Mouse (Mus musculus) intestine, embryonic 15.5 days (tissue): ENCODE measurements around the gene Gopc. TPM values are rescaled to one million over a fixed set of nuclear protein-coding genes. Genes with fewer than 3 reads are reported as not detected.

ENCODE experiments used
- ATAC-seq: fragments of 200-750 bp; cut with Nextera tagmentation; 2 replicates; pipeline ENCODE4 v1.8.0; 2017; ENCODE audit warnings: moderate TSS enrichment, moderate library complexity
- H3K27ac ChIP-seq: fragments of 300-500 bp; sonication (generic); 2 replicates; pipeline ENCODE4 v1.5.1; 2015; ENCODE audit warnings: mild to moderate bottlenecking, inconsistent platforms
- H3K27me3 ChIP-seq: fragments of 300-500 bp; sonication (generic); replicated peaks from 2 replicates; pipeline ENCODE4 v1.6.1; 2015; ENCODE audit warnings: inconsistent platforms
- H3K36me3 ChIP-seq: fragments of 300-500 bp; sonication (generic); 2 replicates; pipeline ENCODE4 v1.6.1; 2015; ENCODE audit warnings: inconsistent platforms
- H3K4me1 ChIP-seq: fragments of 300-500 bp; sonication (generic); replicated peaks from 2 replicates; pipeline ENCODE4 v1.6.1; 2015; ENCODE audit warnings: inconsistent platforms
- H3K4me2 ChIP-seq: fragments of 300-500 bp; sonication (generic); replicated peaks from 2 replicates; pipeline ENCODE4 v1.6.1; 2015; ENCODE audit warnings: mild to moderate bottlenecking, inconsistent platforms
- H3K4me3 ChIP-seq: fragments of 300-500 bp; sonication (generic); replicated peaks from 2 replicates; pipeline ENCODE4 v1.5.1; 2015; ENCODE audit warnings: inconsistent platforms
- H3K9ac ChIP-seq: fragments of 300-500 bp; sonication (generic); 2 replicates; pipeline ENCODE4 v1.6.1; 2015; ENCODE audit warnings: inconsistent platforms
- H3K9me3 ChIP-seq: fragments of 300-500 bp; sonication (generic); 2 replicates; pipeline ENCODE4 v1.6.1; 2016; ENCODE audit warnings: inconsistent platforms
- WGBS: fragments of 180-500 bp; shearing (Covaris S2); methylation state at CpG from one replicate; pipeline ENCODE4 v1.1.7; 2015; 5-methylcytosine and 5-hydroxymethylcytosine counted together
- polyA plus RNA-seq: library from polyadenylated mRNA; unstranded; fragments of >200 nt; fragmentation: Nextera tagmentation; extraction: Ambion mirVana; gene quantifications from 2 replicates; pipeline ENCODE4 v1.2.1, GENCODE M21; 2015

Gene Gopc
- 17.1 and 19.4 TPM in 2 replicates for polyA plus RNA-seq

DNA sequence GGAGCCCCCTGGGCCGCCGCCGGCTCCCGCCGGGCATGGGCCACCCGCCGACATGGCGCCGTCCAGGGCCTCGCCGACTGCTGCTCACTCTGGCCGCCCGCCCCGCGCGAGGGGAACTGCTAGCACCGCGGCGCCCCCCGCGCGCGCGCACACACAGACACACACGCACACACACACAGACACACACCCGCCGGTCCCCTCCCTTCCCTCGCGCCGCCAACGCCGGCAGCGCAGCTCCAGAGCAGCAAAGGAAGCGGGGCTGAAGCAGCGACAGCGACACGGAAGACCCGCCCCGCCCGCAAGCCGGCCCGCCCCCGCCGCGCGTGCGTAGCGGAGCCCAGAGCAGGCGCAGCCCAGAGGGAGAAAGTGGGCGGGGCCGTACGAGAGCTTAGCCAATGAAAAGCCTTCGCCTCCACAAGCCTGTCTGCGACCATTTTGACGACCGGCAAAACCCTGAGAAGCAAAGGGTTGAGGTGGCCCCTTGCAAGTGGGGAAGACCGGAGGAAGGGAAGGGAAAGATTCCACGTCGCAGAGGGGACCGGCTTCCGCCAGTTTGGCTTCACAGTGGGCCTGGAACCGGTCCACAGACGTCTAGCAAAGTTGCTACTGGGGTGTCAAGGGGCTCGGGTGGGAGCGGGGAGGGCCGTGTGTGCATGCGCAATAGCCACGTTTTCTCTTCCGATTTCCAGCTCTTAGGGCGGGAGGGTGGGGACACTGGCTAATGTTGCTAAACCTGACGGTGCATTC lies at the start of gene Gopc:
TSS of gene Gopc (minus strand) at position 280 of the 747 bp plus-strand sequence.
- no peaks in the 10 kb centered on the region for H3K4me1 ChIP-seq
- peak within 1 kb of the TSS; percentile 92 for H3K4me3 ChIP-seq
- under 1% methylated on average over 69 of the region's 71 CpGs for WGBS
- no peaks in the 10 kb centered on the region for H3K27me3 ChIP-seq
- peak within 1 kb of the TSS; percentile 74 for H3K4me2 ChIP-seq
- peak within 1 kb of the TSS; percentile 94 for H3K9ac ChIP-seq
- H3K27ac ChIP-seq = peak within 1 kb of the TSS; percentile 97
- ATAC-seq = peak; percentile 99
- H3K9me3 ChIP-seq = no peaks in the 10 kb centered on the region
- H3K36me3 ChIP-seq = no peaks in the 10 kb centered on the region

- Histone ChIP-seq H3K27ac (no peak overlapping the region), H3K9ac (no peak overlapping the region), H3K36me3 (peaks cover 15% of the 10 kb centered on the region), H3K4me3 (no peak overlapping the region), H3K4me1 (peaks cover 8% of the 10 kb centered on the region; the same call in 1 of the 2 replicates), H3K9me3 (no peaks in the 10 kb centered on the region), H3K4me2 (no peak overlapping the region), H3K27me3 (no peaks in the 10 kb centered on the region)
- 91% methylated on average over 1 of the region's 1 CpGs for WGBS
- no peak for ATAC-seq
Measured at GRCm38 (mm10) chr10:52430953-52431352, 49.0 kb upstream of the Gopc start.

- H3K4me1 ChIP-seq = peaks cover 9% of the 10 kb centered on the region; the same call in 1 of the 2 replicates
- no peak overlapping the region for H3K27ac ChIP-seq
- H3K9me3 ChIP-seq = no peaks in the 10 kb centered on the region
- no peak overlapping the region for H3K4me2 ChIP-seq
- H3K27me3 ChIP-seq = no peaks in the 10 kb centered on the region
- H3K4me3 ChIP-seq = no peak overlapping the region
- 49% methylated on average over 2 of the region's 2 CpGs for WGBS
- no peak overlapping the region for H3K9ac ChIP-seq
- ATAC-seq = peak; percentile 65
- H3K36me3 ChIP-seq = peaks cover 8% of the 10 kb centered on the region; the same call in 1 of the 2 replicates
Measured at GRCm38 (mm10) chr10:52427634-52428415, 45.9 kb upstream of the Gopc start.

DNA sequence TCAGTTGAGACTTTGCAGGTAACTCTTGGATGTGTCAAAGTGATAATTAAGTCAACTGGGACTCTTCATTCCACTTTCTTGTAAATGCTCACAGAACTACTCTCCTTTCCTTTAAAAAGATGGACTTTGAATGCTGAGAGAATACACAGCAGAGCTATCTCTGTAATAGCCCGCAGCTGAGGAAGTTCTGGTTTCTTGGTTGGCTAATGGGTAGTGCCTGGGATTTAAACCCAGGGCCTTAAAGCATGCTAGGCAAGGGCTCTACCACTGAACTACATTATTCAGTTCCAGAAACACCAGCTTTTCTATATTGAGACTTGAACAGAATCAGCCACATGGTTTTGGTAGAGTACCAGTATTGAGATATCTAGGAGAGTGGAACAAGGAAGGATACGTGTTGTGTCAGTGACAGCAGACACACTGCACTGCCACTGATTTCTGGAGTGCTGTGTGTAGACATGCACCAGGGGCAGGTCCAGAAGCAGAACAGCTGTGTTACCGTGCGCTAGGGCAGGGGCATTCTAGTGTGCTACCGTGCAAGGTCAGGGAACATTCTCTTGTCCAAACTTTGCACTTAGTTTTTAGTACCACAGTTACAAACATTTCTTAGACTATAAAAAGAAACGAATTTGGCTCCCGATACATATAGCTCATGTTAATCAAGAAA lies 44.5 kb upstream of the Gopc start:
- Histone ChIP-seq H3K9ac (no peak overlapping the region), H3K4me1 (peaks cover 9% of the 10 kb centered on the region; the same call in 1 of the 2 replicates), H3K4me3 (no peak overlapping the region), H3K4me2 (no peak overlapping the region), H3K27ac (no peak overlapping the region), H3K27me3 (no peaks in the 10 kb centered on the region), H3K9me3 (no peaks in the 10 kb centered on the region), H3K36me3 (peaks cover 8% of the 10 kb centered on the region; the same call in 1 of the 2 replicates)
- 0 out of 2 replicates have a peak, but pooled peaks have one; percentile 31 for ATAC-seq
- whole genome bisulfite sequencing = 65% methylated on average over 7 of the region's 7 CpGs

DNA sequence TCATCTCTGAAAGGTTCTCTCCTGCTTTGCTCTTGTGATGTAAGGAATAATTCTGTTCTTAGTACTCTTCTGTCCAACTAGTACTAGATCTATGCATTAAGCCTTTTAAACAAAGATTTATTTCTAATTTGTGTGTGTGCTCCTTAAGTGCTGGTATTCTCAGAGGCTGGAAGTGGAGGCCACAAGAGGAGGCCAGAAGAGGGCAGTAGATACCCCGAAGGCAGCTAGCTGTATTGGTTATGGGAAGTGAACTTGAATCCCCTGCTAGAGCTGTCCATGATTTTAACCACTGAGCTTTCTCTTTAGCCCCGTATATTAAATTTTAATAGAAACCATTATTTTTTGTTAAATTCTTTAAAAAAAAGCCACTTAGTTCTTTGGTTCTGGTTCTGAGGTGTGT lies 41.2 kb upstream of the Gopc start:
- Histone ChIP-seq H3K4me1 (peaks cover 16% of the 10 kb centered on the region), H3K27ac (no peak overlapping the region), H3K4me3 (no peak overlapping the region), H3K27me3 (no peaks in the 10 kb centered on the region), H3K36me3 (no peaks in the 10 kb centered on the region), H3K9ac (no peak overlapping the region), H3K9me3 (no peaks in the 10 kb centered on the region), H3K4me2 (no peak overlapping the region)
- WGBS = 78% methylated on average over 2 of the region's 2 CpGs
- no peak for ATAC-seq

DNA sequence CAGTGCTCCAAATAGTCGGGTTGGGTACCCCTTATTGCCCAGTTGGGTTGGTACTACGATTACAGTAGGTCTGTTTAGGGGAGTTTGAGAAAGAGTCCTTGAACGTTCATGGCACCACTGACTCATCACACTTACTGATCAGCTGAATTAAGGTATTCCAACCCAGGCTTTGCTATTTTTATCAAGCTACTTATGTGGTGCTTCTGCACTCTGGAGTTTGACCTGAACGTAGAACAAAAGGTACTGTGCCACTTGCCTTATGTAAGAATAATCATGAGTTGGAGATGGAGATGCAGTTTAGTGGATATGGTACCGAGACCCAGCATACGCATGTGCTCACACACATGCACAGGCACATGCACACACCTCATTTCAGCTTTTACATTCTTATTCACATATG lies 39.8 kb upstream of the Gopc start:
- 81% methylated on average over 6 of the region's 6 CpGs for WGBS
- Histone ChIP-seq H3K36me3 (no peaks in the 10 kb centered on the region), H3K27ac (no peak overlapping the region), H3K4me1 (peaks cover 14% of the 10 kb centered on the region), H3K9me3 (no peaks in the 10 kb centered on the region), H3K27me3 (no peaks in the 10 kb centered on the region), H3K4me2 (no peak overlapping the region), H3K9ac (no peak overlapping the region), H3K4me3 (no peak overlapping the region)
- no peak for ATAC-seq

DNA sequence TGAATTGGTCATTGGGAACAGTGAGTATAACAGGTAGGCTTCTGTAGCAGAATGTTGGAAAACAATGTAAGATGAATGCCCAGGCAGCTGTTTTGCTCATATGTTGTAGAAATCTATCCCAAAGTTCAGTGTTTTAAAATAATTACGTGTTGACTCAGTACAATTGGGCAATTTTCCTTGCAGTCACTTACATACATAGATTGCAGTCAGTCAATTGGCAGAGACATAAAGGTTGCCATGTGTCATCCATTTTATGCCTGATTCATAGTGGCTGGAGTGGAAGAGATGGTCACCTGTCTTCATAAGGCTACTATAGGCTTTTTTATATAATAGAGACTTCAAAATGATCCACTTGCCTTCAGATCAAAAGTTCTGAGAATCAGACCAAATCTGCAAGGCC lies 38.6 kb upstream of the Gopc start:
- H3K9me3 ChIP-seq = no peaks in the 10 kb centered on the region
- H3K4me1 ChIP-seq = peaks cover 14% of the 10 kb centered on the region
- H3K4me2 ChIP-seq = no peak overlapping the region
- H3K27me3 ChIP-seq = no peaks in the 10 kb centered on the region
- WGBS = 93% methylated on average over 1 of the region's 1 CpGs
- no peak overlapping the region for H3K27ac ChIP-seq
- no peaks in the 10 kb centered on the region for H3K36me3 ChIP-seq
- no peak overlapping the region for H3K9ac ChIP-seq
- no peak overlapping the region for H3K4me3 ChIP-seq
- no peak for ATAC-seq

DNA sequence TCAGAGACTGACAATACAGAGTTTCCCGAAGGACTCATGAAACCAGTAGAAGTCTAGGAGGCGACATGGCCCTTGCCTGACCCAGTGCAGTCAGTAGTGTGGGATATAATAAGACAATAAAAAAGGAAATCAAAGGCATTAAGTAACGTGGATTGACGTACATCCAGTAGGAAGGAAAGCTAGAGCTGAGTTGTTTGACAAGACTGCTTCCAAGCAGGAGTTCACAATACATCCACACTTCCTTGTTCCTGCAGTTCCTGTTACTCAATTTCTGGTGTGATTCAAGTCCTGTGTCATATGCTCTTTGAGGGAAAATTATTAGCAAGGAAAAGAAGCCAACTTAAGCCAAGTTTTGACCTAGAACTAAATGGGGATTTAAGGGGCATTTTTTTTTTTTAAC lies 37.5 kb upstream of the Gopc start:
- Histone ChIP-seq H3K4me2 (peak overlapping the region; percentile 71), H3K36me3 (no peaks in the 10 kb centered on the region), H3K27me3 (no peaks in the 10 kb centered on the region), H3K9me3 (no peaks in the 10 kb centered on the region), H3K4me3 (peak overlapping the region; percentile 98), H3K27ac (peak overlapping the region; percentile 36; the same call in 1 of the 2 replicates), H3K4me1 (peaks cover 14% of the 10 kb centered on the region), H3K9ac (no peak overlapping the region)
- 59% methylated on average over 4 of the region's 4 CpGs for WGBS
- no peak for ATAC-seq

DNA sequence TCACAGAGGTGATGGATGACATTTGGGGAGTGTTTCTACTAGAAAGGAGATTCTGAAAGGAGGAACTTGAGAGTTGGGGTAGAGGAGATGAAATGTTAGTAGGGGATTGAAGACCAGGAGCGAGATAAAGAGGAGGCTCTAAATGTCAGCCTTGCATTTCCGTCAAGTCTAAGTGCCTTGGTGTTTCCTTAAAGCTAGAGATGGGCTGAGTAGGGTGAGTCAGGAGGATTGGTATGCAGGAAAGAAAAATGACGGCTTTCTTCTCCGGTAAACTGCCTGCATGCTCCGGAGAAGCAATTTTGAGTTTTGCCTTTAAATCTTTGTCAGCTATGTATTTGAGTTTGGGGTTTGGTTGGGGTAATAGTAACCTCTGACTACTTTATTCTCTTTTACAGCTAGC lies 37.0 kb upstream of the Gopc start:
- Histone ChIP-seq H3K27me3 (no peaks in the 10 kb centered on the region), H3K4me1 (peaks cover 14% of the 10 kb centered on the region), H3K36me3 (no peaks in the 10 kb centered on the region), H3K4me3 (peak overlapping the region; percentile 98), H3K4me2 (peak overlapping the region; percentile 71), H3K27ac (peak overlapping the region; percentile 36), H3K9ac (peak overlapping the region; percentile 94; the same call in 1 of the 2 replicates), H3K9me3 (no peaks in the 10 kb centered on the region)
- 44% methylated on average over 5 of the region's 5 CpGs for WGBS
- no peak for ATAC-seq

DNA sequence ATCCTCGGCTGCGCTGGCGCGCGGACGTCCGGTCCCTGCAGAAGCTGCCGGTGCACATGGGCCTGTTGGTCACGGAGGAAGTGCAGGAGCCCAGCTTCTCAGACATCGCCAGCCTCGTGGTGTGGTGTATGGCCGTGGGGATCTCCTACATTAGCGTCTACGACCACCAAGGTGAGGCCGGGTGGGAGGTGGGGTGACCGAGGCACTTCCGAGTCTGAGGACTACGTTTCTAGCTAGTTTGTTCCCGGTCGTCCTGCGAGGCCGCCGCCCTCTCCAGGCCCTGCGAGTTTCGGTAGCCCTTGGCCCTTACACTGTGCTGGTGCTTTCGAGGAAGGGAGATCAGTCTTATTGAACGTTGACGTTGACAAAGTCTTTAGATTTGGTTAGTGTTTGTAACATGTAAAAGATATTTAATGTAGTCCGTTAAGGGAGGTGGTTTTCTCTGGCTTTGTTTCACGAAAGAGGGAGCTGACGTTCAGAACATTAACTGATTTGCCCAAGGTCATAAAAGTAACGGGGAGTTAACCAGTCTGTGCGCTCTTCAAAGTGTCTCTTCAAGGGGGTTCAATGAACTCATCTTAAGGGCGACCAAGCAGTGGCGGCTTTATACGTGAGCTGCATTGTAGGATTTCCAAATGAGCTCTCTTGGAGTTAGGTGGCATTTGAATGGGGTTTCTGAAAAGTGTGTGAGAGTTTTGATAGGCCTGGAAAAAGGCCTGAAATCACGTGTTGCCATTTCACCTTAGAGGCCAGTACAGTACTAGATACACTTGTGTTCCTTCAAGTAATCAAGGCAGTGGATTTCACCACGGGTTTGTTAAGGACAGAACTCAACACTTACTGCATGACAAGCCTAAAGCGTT lies 36.3 kb upstream of the Gopc start:
- Histone ChIP-seq H3K36me3 (no peaks in the 10 kb centered on the region), H3K4me2 (peak overlapping the region; percentile 71), H3K27me3 (no peaks in the 10 kb centered on the region), H3K4me3 (peak overlapping the region; percentile 98), H3K9me3 (no peaks in the 10 kb centered on the region), H3K4me1 (peaks cover 14% of the 10 kb centered on the region), H3K9ac (peak overlapping the region; percentile 94), H3K27ac (peak overlapping the region; percentile 91)
- peak; percentile 46 for ATAC-seq
- 2% methylated on average over 39 of the region's 39 CpGs for WGBS

DNA sequence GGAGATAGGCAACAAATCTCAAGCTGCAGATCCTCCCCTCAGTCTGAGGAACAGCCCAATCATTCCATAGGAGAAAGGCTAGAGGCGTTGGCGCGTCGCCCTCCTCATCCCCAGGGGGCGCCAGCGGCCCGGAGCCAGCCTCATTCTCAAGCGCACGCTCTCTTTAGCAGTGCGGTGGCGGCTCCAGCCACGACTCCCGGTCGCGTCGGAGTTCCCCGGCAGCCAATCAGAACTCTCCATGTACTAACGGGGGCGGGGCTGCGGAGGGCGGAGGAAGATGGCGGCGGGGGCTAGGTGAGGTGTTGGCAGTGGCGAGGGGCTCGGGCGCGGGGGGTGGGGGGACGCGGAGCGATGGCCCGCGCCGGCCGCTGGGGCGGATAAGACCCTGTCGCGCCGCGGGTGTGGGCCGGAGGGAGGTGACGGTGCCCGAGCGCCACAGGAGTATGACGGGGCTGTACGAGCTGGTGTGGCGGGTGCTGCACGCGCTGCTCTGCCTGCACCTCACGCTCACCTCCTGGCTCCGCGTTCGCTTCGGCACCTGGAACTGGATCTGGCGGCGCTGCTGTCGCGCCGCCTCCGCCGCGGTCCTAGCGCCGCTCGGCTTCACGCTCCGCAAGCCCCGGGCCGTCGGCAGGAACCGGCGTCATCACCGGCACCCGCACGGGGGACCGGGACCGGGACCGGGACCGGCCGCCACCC lies 35.5 kb upstream of the Gopc start, which contains the start of gene Nus1:
TSS of gene Nus1 (plus strand) at position 249 of the 699 bp plus-strand sequence.
- peaks cover 14% of the 10 kb centered on the region for H3K4me1 ChIP-seq
- peak within 1 kb of the TSS; percentile 94 for H3K9ac ChIP-seq
- H3K9me3 ChIP-seq = no peaks in the 10 kb centered on the region
- ATAC-seq = peak; percentile 98
- peak within 1 kb of the TSS; percentile 91 for H3K27ac ChIP-seq
- peak within 1 kb of the TSS; percentile 98 for H3K4me3 ChIP-seq
- no peaks in the 10 kb centered on the region for H3K27me3 ChIP-seq
- 1% methylated on average over 60 of the region's 79 CpGs for WGBS
- H3K36me3 ChIP-seq = no peaks in the 10 kb centered on the region
- peak within 1 kb of the TSS; percentile 71 for H3K4me2 ChIP-seq
